Mouse (Mus musculus): ENCODE measurements around the gene Cd5l.
"Not testable (repeated sequence)": the region's sequence is repeated elsewhere in the genome, so short reads cannot be mapped to it uniquely, and the experiment has no call there.

Gene Cd5l

DNA sequence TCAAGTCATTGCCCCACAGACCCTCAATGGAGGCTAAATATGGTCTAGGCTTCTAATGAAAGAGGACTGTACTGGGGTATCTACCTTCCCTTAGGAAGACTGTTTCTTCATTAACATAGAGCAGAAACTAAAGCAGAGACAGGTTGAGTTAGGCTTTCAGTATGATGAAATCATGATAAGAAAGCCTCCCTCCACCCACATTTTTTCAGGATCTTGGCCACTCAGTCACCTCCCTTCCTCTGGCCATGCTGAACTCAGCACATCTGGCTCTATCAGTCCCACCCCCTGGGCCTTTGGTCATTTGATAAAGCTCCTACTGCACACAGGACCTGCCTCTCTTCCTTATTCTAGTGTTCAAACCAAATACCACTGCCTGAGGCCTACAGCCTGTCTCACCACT is at the start of gene Cd5l:
Gene Cd5l (plus strand): TSS at position 301 of the 400 bp plus-strand sequence.
- no peak for DNase-seq (ENCODE audit: low read depth, low spot score)

- DNase-seq (ENCODE audit: low read depth, low spot score) = no peak
Measured at GRCm38 (mm10) chr3:87309922-87310321, 47.8 kb upstream of the Cd5l start.

DNA sequence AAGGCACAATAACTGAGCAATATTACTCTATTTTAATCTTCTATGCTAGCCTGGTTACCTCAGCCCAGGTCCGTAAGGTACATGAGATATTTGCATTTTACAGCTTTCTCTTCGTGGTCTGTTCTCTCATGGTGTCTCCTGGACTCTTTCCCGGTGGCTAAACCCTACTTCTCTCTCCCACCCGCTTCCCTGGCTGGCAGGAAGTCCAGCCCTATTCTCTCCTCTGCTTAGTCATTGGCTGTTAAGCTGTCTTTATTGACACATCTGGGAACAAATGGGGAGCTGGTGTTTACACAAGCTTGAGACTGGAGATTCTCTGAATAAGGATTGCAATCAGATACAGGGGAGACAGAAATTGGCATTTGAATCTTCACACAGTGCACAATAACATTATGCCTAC is 35.1 kb upstream of the Cd5l start:
- no peak for DNase-seq (ENCODE audit: low read depth, low spot score)

GRCm38 (mm10) chr3:87323778-87324177 is 33.9 kb upstream of the Cd5l start:
- DNase-seq (ENCODE audit: low read depth, low spot score) = no peak

DNA sequence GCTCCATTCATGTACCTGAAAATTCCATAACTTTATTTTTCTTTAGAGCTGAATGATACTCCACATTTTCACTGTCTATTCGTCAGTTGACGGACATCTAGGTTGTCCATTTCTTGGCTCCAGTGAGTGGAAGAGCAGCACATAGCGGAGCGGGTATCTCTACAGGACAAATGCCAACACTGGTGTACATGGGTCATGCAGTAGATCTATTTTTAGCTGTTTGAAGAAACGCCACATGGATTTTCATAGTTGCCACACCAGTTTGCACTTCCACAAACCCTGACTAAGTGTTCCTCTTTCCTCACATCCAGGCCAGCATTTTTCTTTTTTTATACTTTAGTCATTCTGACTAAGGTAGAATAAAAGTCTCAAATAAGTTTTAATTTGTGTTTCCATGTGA is 19.8 kb upstream of the Cd5l start:
- DNase-seq (ENCODE audit: low read depth, low spot score) = no peak

DNA sequence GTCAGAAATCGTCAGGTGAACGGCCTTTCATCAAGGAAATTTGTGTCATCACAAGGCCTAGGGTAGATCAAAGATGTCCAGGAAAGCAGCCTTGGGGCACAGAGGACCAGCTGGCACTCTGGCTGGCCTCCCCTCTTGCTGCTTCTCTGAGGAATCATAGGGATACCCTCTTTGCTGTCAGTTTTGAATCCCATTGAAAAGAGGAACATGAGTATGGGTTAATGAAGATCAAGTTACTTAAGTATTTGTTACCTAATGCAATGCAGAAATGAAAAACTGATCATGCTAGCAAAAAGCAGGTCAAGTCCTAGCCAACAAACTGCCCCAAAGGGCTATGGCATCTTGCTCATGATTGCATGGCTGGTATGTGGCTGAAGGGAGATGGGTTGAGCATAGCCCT is 6.7 kb upstream of the Cd5l start:
- not testable (repeated sequence) for DNase-seq (ENCODE audit: low read depth, low spot score)

DNA sequence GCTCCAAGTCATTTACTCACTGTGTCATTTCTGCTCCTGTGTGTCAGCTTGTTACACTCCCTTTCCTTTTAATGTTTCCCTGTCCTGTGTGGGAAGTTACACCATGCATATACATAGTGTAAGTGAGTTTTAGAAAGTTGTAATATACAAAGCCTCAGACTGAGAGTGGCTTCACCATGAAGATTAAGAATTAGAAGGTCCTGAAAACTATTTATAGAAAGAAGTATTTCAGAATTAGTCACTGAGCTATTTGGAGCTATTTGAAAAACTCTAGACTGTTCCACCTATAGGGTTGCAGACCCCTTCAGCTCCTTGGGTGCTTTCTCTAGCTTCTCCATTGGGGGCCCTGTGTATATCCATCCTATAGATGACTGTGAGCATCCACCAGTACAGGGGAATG is 1.5 kb downstream of the Cd5l start:
- DNase-seq (ENCODE audit: low read depth, low spot score) = no peak

DNA sequence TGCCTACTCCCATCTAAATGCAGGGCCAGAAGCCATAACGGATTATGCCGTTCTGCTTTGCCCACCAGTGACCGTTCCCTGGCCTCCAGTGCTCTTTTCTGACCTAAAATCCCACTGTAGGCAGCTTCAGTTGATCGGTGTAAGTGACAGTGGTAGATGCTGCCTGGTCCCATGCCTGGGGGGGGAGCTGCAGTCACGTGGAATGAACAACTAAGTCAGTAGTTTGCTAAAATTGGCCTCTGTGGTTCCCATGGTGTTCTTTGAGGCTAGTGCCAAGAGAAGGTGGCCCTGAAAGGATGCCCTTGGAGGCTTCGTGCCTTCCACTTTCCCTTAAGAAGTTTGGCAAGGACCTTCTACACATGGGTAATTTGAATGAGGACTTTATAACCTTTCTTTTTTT is 2.8 kb downstream of the Cd5l start:
- DNase-seq (ENCODE audit: low read depth, low spot score) = no peak

DNA sequence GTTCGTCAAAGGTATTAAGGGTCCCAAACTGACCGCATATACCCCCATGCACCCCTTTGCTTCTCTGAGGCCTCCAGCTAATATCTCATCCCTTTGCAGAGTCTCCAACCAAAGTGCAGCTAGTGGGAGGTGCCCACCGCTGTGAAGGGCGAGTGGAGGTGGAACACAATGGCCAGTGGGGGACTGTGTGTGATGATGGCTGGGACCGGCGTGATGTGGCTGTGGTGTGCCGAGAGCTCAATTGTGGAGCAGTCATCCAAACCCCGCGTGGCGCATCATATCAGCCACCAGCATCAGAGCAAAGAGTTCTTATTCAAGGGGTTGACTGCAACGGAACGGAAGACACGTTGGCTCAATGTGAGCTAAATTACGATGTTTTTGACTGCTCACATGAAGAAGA is 8.0 kb downstream of the Cd5l start:
- DNase-seq (ENCODE audit: low read depth, low spot score) = no peak

DNA sequence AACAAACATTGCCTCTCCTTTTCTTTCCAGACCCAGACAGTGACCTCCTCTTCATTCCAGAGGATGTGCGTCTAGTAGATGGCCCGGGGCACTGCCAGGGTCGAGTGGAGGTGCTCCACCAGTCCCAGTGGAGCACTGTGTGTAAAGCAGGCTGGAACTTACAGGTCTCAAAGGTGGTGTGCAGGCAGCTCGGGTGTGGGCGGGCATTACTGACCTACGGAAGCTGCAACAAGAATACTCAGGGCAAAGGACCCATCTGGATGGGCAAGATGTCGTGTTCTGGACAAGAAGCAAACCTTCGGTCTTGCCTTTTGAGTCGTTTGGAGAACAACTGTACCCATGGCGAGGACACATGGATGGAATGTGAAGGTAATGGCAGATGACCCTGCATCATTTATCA is 9.8 kb downstream of the Cd5l start:
- no peak for DNase-seq (ENCODE audit: low read depth, low spot score)

DNA sequence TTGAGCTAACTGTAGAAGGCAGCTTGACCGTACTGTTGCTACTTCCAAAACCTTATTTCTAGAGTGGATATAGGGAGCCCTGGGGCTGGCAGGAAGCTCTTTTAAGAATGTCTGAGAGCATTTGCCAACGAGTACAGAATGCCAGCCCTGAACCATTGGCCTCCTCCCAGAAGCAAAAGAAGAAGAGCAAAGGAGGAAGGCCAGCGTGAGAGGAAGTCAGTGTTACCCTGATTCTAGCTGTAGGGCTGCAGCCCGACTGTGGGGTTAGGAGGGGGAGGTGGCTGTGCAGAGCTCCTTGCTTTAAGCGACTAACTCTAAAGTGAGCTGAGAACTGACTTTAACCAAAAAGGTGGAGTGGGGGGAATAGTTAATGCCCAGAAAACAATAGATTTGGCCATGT is 11.5 kb downstream of the Cd5l start:
- DNase-seq (ENCODE audit: low read depth, low spot score) = no peak

- no peak for DNase-seq (ENCODE audit: low read depth, low spot score)
Measured at GRCm38 (mm10) chr3:87376195-87377165, 18.8 kb downstream of the Cd5l start, which contains the start of gene Fcrl1. Gene Fcrl1, plus strand, starts transcription at chr3:87376387.

DNA sequence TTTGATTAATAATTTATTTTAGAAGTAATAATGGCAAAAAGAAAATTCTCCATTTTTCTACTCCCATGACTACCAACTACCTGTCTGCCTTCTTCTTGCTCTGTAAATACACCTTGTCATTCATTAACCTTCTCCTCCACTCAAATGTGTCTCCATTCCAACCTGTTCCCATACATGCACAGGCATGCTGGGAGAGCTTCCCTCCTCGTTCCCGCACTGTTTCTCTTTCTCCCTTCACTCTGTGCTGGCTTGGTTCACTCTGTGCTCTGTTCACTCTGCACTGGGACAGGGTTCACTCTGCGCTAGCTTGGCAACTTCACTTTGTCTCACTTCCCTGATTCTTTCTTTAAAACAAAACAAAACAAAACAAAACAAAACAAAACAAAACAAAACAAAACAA is 19.5 kb downstream of the Cd5l start:
- no peak for DNase-seq (ENCODE audit: low read depth, low spot score)

DNA sequence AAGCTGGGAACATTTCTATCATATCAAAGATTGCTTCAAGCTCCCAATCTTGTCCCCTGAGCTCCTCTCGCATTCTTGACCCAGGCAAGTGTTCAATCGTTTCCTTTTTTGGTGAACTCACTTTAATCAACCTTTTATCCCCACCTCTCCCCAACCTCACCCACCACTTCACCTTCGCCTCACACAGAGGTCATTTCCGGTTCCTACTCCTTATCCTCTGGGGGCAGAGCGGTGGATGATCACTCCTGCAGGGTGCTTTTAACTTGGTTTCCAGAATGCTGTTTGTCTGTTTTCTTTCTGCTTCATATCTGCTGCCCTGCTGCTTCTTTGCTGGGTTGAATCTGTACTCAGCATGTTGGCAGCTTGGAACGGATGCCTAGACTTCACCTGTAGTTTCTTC is 20.0 kb downstream of the Cd5l start:
- no peak for DNase-seq (ENCODE audit: low read depth, low spot score)

GRCm38 (mm10) chr3:87379641-87380315 is 22.1 kb downstream of the Cd5l start:
- not testable (repeated sequence) for DNase-seq (ENCODE audit: low read depth, low spot score)

GRCm38 (mm10) chr3:87381806-87382712 is 24.4 kb downstream of the Cd5l start:
- no peak for DNase-seq (ENCODE audit: low read depth, low spot score)

DNA sequence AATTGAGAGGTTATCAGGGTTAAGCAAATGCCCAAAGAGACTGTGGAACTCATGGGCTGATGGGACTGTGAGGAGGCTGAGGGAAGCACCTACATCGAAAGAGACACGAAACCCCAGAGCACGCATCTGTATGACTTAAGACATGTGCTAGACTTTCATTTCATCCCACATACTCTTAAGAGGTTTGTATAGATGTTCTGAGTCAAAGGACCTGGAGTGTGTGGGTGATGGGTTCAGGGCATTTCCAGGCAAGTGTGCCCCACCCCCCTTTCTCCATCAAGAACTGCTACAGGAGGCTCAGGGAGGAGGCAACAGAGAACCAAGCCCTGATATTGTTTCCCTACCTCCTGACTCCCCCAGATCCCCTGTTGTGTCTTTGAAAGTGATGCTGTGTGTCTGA is 25.6 kb downstream of the Cd5l start:
- DNase-seq (ENCODE audit: low read depth, low spot score) = no peak

DNA sequence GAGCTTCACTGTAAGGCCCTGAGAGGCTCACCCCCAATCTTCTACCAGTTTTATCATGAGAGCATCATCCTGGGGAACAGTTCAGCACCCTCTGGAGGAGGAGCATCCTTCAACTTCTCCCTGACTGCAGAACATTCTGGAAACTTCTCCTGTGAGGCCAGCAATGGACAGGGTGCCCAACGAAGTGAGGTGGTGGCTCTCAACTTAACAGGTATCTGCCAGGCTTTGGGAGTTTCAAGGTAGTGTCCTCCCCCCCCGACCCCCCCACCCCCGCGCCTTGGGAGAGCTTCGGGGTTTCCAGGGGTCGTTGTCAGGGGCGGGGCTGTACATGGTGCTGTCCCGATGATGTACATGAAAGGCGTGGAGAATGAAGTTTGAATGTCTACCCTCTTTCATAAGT is 27.4 kb downstream of the Cd5l start:
- no peak for DNase-seq (ENCODE audit: low read depth, low spot score)

DNA sequence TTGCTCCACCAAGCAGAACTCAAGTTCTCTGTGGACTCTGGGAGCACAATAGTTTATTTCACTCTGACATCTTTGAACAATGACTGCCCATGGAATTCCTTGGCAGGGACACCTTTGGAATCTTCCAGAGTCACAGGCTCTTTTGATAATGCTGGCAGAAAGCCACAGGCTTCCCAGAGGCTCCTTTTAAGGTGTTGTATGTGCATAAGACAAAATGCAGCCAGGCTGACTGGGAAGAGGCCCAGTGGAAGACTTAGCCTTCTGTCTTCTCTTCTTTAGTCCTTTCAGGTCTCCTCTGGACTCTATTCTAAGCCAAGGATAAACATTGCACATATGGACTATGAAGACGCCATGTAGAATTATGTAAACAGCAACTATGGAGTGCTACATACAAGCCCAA is 33.3 kb downstream of the Cd5l start:
- DNase-seq (ENCODE audit: low read depth, low spot score) = no peak

GRCm38 (mm10) chr3:87398809-87399208 is 41.1 kb downstream of the Cd5l start:
- DNase-seq (ENCODE audit: low read depth, low spot score) = no peak

DNA sequence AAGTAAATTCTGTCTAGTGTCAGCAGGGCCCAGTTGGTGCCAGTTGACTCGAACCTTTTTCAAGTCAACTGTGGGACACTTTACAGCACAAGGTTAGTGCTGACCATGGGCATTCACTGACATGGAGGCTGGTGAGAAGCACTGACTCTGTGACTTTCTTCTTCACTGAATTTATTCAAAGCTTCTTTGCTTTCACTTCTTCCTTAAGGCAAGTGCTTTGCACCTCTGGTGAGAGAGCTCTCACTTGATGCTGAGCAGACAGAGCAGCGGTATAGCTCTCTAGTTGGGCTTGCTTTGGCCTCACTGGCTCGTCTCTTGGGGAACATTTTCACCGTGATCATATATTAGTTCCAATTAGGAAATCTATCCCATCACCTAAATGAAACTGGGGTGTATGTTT is 42.2 kb downstream of the Cd5l start:
- no peak for DNase-seq (ENCODE audit: low read depth, low spot score)

GRCm38 (mm10) chr3:87401321-87401720 is 43.6 kb downstream of the Cd5l start:
- no peak for DNase-seq (ENCODE audit: low read depth, low spot score)
